Mouse (Mus musculus): ENCODE results near the gene Bend4. TPM values are rescaled to one million over a fixed set of nuclear protein-coding genes. Genes with fewer than 3 reads are reported as not detected.

The Bend4 gene
- 4.1 and 4.3 TPM in 2 replicates for polyA plus RNA-seq (2014; fragmentation: Nextera tagmentation; extraction: Ambion mirVana)

DNA sequence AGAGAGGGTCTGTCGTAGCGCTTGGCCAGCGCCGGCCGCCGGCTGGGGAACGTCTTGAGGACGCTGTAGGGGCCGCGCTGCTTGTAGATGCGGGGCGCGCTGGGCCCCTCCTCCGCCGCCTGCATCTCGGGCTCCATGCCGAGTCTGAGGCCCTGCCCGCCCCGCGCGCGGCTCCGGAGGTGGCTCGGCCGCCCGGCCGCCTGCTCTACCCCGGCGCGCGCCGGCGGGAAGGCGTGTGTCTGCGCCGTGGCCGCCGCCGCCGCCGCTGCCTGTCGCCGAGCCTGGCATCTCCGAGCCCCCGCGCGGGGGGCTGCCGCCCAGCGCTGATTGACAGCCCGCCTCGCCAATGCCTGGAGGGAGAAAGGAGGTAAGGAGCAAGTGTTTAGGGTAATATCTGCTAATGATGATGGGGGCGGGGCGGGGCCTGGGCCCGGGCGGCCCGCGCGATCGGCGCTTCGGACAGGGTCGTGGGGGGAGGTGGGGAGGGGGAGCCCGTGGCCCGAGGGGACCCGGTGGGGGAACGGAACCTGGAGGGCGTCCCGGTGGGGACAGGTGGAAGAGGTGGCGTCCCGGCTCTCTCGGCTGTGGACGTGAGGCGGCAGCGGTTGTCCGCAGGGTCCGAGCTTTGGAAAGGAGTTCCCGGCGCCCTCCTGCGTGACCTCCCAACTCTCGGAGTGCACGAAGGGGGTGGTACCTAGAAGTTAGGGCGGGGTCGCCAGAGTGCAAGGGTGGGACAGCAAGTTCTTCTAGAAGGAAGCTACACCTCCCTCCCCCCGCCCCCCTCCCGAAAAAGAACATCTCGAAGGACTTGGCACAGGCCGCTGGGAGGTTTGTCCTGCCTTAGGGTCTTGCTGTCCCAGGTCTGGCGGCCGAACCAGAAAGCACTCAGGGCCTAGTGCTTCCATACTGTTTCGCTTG is at the start of gene Bend4:
Gene Bend4, minus strand, starts transcription at position 868 of the 918 bp plus-strand sequence.
- peak within 1 kb of the TSS; percentile 70 for H3K4me3 ChIP-seq (ENCODE audit: low read depth, low read length)
- WGBS, result 3% methylated on average over 24 of the region's 90 CpGs
- H3K9ac ChIP-seq (ENCODE audit: low read depth, low read length), result peak within 1 kb of the TSS; percentile 72
- no peaks in the 10 kb centered on the region for H3K9me3 ChIP-seq (ENCODE audit: control insufficient read depth, low read length)
- H3K4me2 ChIP-seq (ENCODE audit: low read depth, low read length), result peak within 1 kb of the TSS; percentile 91
- peaks cover 31% of the 10 kb centered on the region for H3K27me3 ChIP-seq (replicated peaks; ENCODE audit: control insufficient read depth, insufficient read depth, low read length)
- peak; percentile 88 for DNase-seq (ENCODE audit: low spot score)
- ATAC-seq (ENCODE audit: low read depth), result peak; percentile 82
- no peaks in the 10 kb centered on the region for H3K36me3 ChIP-seq (ENCODE audit: control insufficient read depth, insufficient read depth, low read length)
- H3K4me1 ChIP-seq (ENCODE audit: control insufficient read depth, insufficient read depth, low read length), result no peaks in the 10 kb centered on the region
- H3K27ac ChIP-seq (replicated peaks; ENCODE audit: low read depth, low read length), result no peak within 1 kb of the TSS

DNA sequence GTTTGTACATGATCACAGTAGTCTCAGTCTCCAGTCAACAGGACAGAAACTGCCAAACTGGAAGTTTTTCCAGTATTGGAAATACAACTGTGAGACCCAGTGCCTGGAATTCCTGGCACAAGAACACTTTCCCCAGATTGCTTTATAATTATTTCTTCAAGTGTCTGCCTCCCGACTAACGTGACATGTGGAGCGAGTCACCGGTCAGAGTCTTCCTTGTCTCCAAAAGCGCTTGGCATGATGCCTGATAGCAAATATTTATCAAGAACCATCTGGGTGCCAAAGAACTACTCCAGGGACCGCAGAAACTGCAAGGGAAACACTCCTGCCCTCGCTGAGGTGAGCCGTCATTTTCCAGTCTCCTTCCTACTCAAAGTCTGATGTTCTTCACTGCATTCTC is 45.6 kb upstream of the Bend4 start:
- no peak overlapping the region for H3K27ac ChIP-seq (replicated peaks; ENCODE audit: low read depth, low read length)
- H3K4me1 ChIP-seq (ENCODE audit: control insufficient read depth, insufficient read depth, low read length), result peaks cover 5% of the 10 kb centered on the region
- no peak overlapping the region for H3K9ac ChIP-seq (ENCODE audit: low read depth, low read length)
- H3K4me2 ChIP-seq (ENCODE audit: low read depth, low read length), result no peak overlapping the region
- no peak overlapping the region for H3K4me3 ChIP-seq (ENCODE audit: low read depth, low read length)
- peak; percentile 68 for DNase-seq (ENCODE audit: low spot score)
- H3K9me3 ChIP-seq (ENCODE audit: control insufficient read depth, low read length), result no peaks in the 10 kb centered on the region
- peak; percentile 18; the same call in 1 of the 2 replicates for ATAC-seq (ENCODE audit: low read depth)
- no peaks in the 10 kb centered on the region for H3K27me3 ChIP-seq (replicated peaks; ENCODE audit: control insufficient read depth, insufficient read depth, low read length)
- no peaks in the 10 kb centered on the region for H3K36me3 ChIP-seq (ENCODE audit: control insufficient read depth, insufficient read depth, low read length)
- 36% methylated on average over 8 of the region's 8 CpGs for WGBS

DNA sequence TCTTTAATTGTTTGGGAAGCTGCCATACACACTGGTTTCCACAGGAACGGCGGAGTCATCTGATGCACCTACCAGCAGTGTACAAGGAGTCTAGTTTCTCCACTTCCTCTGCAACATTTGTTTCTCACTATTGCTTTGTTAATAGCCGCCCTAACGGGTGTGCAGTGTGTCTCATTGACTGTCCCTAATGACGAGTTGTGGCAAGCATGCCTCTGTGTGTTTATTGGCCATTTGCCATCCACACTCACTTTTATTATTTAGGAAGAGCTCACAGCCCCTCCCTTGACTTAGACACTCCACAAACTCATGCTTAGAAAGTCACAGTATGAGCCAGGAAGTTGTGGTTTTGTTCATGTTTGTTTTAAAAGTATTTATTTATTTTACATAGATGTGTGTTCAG is 45.0 kb upstream of the Bend4 start:
- Histone ChIP-seq H3K9ac (ENCODE audit: low read depth, low read length) (no peak overlapping the region), H3K36me3 (ENCODE audit: control insufficient read depth, insufficient read depth, low read length) (no peaks in the 10 kb centered on the region), H3K9me3 (ENCODE audit: control insufficient read depth, low read length) (no peaks in the 10 kb centered on the region), H3K4me2 (ENCODE audit: low read depth, low read length) (no peak overlapping the region), H3K4me1 (ENCODE audit: control insufficient read depth, insufficient read depth, low read length) (peaks cover 5% of the 10 kb centered on the region), H3K27ac (replicated peaks; ENCODE audit: low read depth, low read length) (no peak overlapping the region), H3K4me3 (ENCODE audit: low read depth, low read length) (no peak overlapping the region), H3K27me3 (replicated peaks; ENCODE audit: control insufficient read depth, insufficient read depth, low read length) (no peaks in the 10 kb centered on the region)
- ATAC-seq (ENCODE audit: low read depth), result peak; percentile 67
- peak; percentile 79 for DNase-seq (ENCODE audit: low spot score)
- 53% methylated on average over 5 of the region's 5 CpGs for WGBS

DNA sequence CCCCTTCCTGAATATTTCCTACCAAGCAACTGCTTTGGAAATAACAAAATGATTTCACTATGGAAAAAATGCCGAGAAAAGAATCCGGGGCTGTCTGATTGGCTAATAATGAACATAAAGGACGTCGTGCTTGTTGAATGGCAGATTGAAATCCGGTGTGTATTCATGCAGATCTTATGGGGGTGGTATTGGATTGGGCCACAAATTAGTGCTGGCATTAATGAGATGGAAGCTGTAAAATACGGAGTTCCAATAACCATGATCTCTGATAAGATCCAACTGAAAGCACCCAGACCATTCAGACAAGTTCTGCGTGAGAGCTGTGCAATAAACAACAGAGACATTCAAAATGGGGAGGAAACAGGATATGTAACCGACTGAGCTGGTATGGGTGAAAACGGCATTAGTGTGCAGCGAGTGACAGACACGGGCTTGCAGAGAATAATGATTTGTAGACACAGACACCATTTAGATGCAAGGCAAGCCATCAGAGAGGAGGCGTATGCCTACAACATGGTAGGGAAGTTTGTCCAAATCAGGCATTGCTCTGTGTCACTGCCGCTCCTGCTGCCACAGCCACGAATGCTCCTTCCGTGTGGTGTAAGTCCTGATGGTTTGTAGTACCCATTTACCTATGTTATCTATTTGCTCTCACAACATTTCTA is 38.9 kb upstream of the Bend4 start:
- ATAC-seq (ENCODE audit: low read depth) (no peak), DNase-seq (ENCODE audit: low spot score) (no peak)
- Histone ChIP-seq H3K9ac (ENCODE audit: low read depth, low read length) (no peak overlapping the region), H3K27me3 (replicated peaks; ENCODE audit: control insufficient read depth, insufficient read depth, low read length) (no peaks in the 10 kb centered on the region), H3K9me3 (ENCODE audit: control insufficient read depth, low read length) (no peaks in the 10 kb centered on the region), H3K4me3 (ENCODE audit: low read depth, low read length) (no peak overlapping the region), H3K4me2 (ENCODE audit: low read depth, low read length) (no peak overlapping the region), H3K36me3 (ENCODE audit: control insufficient read depth, insufficient read depth, low read length) (no peaks in the 10 kb centered on the region), H3K4me1 (ENCODE audit: control insufficient read depth, insufficient read depth, low read length) (no peaks in the 10 kb centered on the region), H3K27ac (replicated peaks; ENCODE audit: low read depth, low read length) (no peak overlapping the region)
- WGBS, result 77% methylated on average over 15 of the region's 15 CpGs

DNA sequence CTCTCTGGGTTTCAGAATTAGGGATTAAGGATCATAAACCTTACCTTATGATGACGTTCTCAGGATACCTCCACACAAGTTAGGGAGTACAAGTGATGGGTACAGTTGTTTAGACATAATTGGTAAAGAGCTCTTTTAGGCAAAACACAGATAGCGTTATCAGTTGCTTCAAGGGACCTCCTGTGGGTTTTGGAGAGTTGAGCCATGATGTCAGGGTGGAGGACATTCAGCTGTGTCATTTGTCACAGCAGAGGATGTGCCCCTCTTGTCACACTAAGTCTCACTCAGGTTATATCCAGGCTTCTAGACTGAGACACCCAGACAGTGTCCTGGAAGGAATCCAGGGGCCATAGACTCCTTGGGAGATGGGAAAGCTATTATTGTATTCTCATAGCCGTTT is 36.8 kb upstream of the Bend4 start:
- Histone ChIP-seq H3K27me3 (replicated peaks; ENCODE audit: control insufficient read depth, insufficient read depth, low read length) (no peaks in the 10 kb centered on the region), H3K9me3 (ENCODE audit: control insufficient read depth, low read length) (no peaks in the 10 kb centered on the region), H3K4me2 (ENCODE audit: low read depth, low read length) (no peak overlapping the region), H3K4me1 (ENCODE audit: control insufficient read depth, insufficient read depth, low read length) (no peaks in the 10 kb centered on the region), H3K4me3 (ENCODE audit: low read depth, low read length) (no peak overlapping the region), H3K9ac (ENCODE audit: low read depth, low read length) (no peak overlapping the region), H3K36me3 (ENCODE audit: control insufficient read depth, insufficient read depth, low read length) (no peaks in the 10 kb centered on the region), H3K27ac (replicated peaks; ENCODE audit: low read depth, low read length) (no peak overlapping the region)
- WGBS, result 78% methylated on average over 3 of the region's 3 CpGs
- no peak for ATAC-seq (ENCODE audit: low read depth)
- DNase-seq (ENCODE audit: low spot score), result no peak

- Histone ChIP-seq H3K27ac (replicated peaks; ENCODE audit: low read depth, low read length) (no peak overlapping the region), H3K4me3 (ENCODE audit: low read depth, low read length) (no peak overlapping the region), H3K4me1 (ENCODE audit: control insufficient read depth, insufficient read depth, low read length) (no peaks in the 10 kb centered on the region), H3K27me3 (replicated peaks; ENCODE audit: control insufficient read depth, insufficient read depth, low read length) (no peaks in the 10 kb centered on the region), H3K9ac (ENCODE audit: low read depth, low read length) (no peak overlapping the region), H3K4me2 (ENCODE audit: low read depth, low read length) (no peak overlapping the region), H3K36me3 (ENCODE audit: control insufficient read depth, insufficient read depth, low read length) (no peaks in the 10 kb centered on the region), H3K9me3 (ENCODE audit: control insufficient read depth, low read length) (no peaks in the 10 kb centered on the region)
- DNase-seq (ENCODE audit: low spot score) (no peak), ATAC-seq (ENCODE audit: low read depth) (no peak)
- WGBS, result 89% methylated on average over 9 of the region's 9 CpGs
Measured at GRCm38 (mm10) chr5:67463636-67464035, 35.5 kb upstream of the Bend4 start.

DNA sequence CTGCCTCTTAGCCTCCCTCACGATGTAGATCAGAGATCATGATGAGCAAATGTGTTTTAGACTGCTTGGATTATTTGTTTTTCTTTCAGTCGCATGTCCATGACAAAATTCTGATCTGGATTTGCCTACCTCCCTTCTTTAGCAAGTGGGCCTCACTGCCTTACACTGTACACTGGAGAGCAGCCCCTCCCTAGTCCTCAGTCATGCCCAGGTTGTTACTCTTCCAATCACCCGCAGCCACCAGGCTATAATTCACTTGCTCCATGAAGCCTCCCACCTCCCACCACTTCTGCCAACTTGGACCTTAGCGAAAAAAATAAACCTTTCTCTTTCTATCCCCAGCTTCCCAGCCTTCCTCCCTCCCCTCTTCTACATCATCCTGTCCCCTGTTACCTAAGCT is 34.2 kb upstream of the Bend4 start:
- 77% methylated on average over 4 of the region's 4 CpGs for WGBS
- no peaks in the 10 kb centered on the region for H3K4me1 ChIP-seq (ENCODE audit: control insufficient read depth, insufficient read depth, low read length)
- no peak for DNase-seq (ENCODE audit: low spot score)

DNA sequence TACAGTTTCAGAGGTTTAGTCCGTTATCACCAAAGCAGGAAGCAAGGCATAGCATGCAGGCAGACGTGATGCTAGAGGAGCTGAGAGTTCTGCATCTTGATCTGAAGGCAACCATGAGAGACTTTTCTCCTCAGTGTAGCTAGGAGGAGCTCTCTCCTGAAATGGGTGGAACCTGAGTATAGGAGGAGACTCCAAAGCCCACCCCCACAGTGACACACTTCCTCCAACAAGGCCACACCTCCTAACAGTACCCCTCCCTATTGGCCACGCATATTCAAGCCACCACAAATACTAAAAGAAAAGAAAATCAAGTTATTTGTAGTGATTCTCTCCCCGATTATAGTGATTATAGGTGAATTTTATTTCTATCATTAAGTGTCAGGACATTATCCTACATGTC is 28.7 kb upstream of the Bend4 start:
- Histone ChIP-seq H3K36me3 (ENCODE audit: control insufficient read depth, insufficient read depth, low read length) (no peaks in the 10 kb centered on the region), H3K9me3 (ENCODE audit: control insufficient read depth, low read length) (no peaks in the 10 kb centered on the region)
- 88% methylated on average over 4 of the region's 4 CpGs for WGBS

More for the DNA sequence above, 34.2 kb upstream of the Bend4 start:
- Histone ChIP-seq H3K4me3 (ENCODE audit: low read depth, low read length) (no peak overlapping the region), H3K4me2 (ENCODE audit: low read depth, low read length) (no peak overlapping the region), H3K9me3 (ENCODE audit: control insufficient read depth, low read length) (no peaks in the 10 kb centered on the region), H3K27me3 (replicated peaks; ENCODE audit: control insufficient read depth, insufficient read depth, low read length) (no peaks in the 10 kb centered on the region), H3K27ac (replicated peaks; ENCODE audit: low read depth, low read length) (no peak overlapping the region), H3K9ac (ENCODE audit: low read depth, low read length) (no peak overlapping the region), H3K36me3 (ENCODE audit: control insufficient read depth, insufficient read depth, low read length) (no peaks in the 10 kb centered on the region)
- no peak for ATAC-seq (ENCODE audit: low read depth)

More for the DNA sequence above, 28.7 kb upstream of the Bend4 start:
- H3K4me3 ChIP-seq (ENCODE audit: low read depth, low read length), result no peak overlapping the region
- H3K9ac ChIP-seq (ENCODE audit: low read depth, low read length), result no peak overlapping the region
- no peaks in the 10 kb centered on the region for H3K4me1 ChIP-seq (ENCODE audit: control insufficient read depth, insufficient read depth, low read length)
- H3K4me2 ChIP-seq (ENCODE audit: low read depth, low read length), result no peak overlapping the region
- no peaks in the 10 kb centered on the region for H3K27me3 ChIP-seq (replicated peaks; ENCODE audit: control insufficient read depth, insufficient read depth, low read length)
- no peak for ATAC-seq (ENCODE audit: low read depth)
- no peak for DNase-seq (ENCODE audit: low spot score)
- H3K27ac ChIP-seq (replicated peaks; ENCODE audit: low read depth, low read length), result no peak overlapping the region
